31 mouse cellular contexts compared by ENCODE assay signal in the genomic region with DNA sequence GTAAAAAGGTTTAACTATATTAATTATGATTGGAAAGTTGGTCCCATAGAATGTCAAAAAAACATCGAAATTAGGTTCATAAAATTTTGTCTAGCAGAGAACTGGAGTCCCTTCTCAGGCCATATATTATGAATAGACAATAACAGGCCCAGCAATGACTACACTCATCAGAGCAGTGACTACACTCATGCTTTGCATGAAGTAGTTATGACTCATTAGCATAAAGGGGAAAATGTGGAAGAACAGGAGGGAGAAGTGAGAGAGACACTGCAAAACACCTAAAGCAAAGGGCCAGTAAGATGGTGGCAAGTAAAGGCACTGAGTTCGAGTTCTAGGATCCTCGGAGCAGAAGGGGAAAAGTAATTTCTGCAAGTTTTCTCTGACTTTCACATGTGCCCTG.
"Had no signal": no experiment of that assay in that cellular context is flagged by ENCODE, and none has a peak within 500 bp of the region (broad histone marks: within the 10 kb centered on the region; RNA-seq: fewer than 3 reads in every experiment).

No protein-coding gene starts in this region.

- H3K4me2 ChIP-seq: heart, embryonic 11.5 days; heart, embryonic 12.5 days; heart, embryonic 13.5 days; heart, embryonic 15.5 days; hindbrain, embryonic 12.5 days; hindbrain, embryonic 13.5 days; hindbrain, embryonic 14.5 days; hindbrain, embryonic 15.5 days; intestine, embryonic 15.5 days; kidney, embryonic 15.5 days had no signal

- H3K9me3 ChIP-seq: heart, embryonic 10.5 days; heart, embryonic 12.5 days; heart, embryonic 13.5 days; heart, embryonic 15.5 days; hindbrain, embryonic 10.5 days; hindbrain, embryonic 12.5 days; hindbrain, embryonic 13.5 days; hindbrain, embryonic 15.5 days; intestine, embryonic 15.5 days; kidney, embryonic 15.5 days had no signal

- DNase-seq: heart, postnatal 10 days; heart, postnatal 14 days; heart, postnatal 36 days; heart, postnatal 4 days; kidney, adult 11 months; kidney, adult 18-20 months; kidney, adult 2 months; kidney, adult 8-10 months; kidney, adult 9 months; kidney, postnatal 10 days; kidney, postnatal 14 days; kidney, postnatal 25 days; kidney, postnatal 36 days; kidney, postnatal 4 days; layer of hippocampus, adult 9-11 months; layer of hippocampus, postnatal 36 days had no signal

- H3K27me3 ChIP-seq: heart, embryonic 12.5 days; heart, embryonic 13.5 days; heart, embryonic 15.5 days; hindbrain, embryonic 12.5 days; hindbrain, embryonic 13.5 days; hindbrain, embryonic 15.5 days; intestine, embryonic 15.5 days; kidney, embryonic 15.5 days had no signal

- H3K36me3 ChIP-seq: heart, embryonic 10.5 days; heart, embryonic 12.5 days; heart, embryonic 15.5 days; hindbrain, embryonic 10.5 days; hindbrain, embryonic 12.5 days; hindbrain, embryonic 13.5 days; hindbrain, embryonic 15.5 days; intestine, embryonic 15.5 days had no signal

- H3K27ac ChIP-seq: heart, embryonic 10.5 days; heart, embryonic 13.5 days; heart, embryonic 15.5 days; hindbrain, embryonic 10.5 days; hindbrain, embryonic 12.5 days; hindbrain, embryonic 13.5 days; hindbrain, embryonic 14.5 days; hindbrain, embryonic 15.5 days; hindbrain, postnatal 0 days; intestine, embryonic 15.5 days; kidney, embryonic 15.5 days; kidney, postnatal 0 days; layer of hippocampus, adult 2 months had no signal

- H3K9ac ChIP-seq: heart, embryonic 12.5 days; heart, embryonic 13.5 days; heart, embryonic 15.5 days; hindbrain, embryonic 12.5 days; hindbrain, embryonic 13.5 days; hindbrain, embryonic 14.5 days; hindbrain, embryonic 15.5 days; intestine, embryonic 15.5 days; kidney, embryonic 15.5 days had no signal

- H3K4me3 ChIP-seq: heart, embryonic 10.5 days; heart, embryonic 12.5 days; heart, embryonic 13.5 days; heart, embryonic 15.5 days; hindbrain, embryonic 10.5 days; hindbrain, embryonic 12.5 days; hindbrain, embryonic 13.5 days; hindbrain, embryonic 15.5 days; intestine, embryonic 15.5 days; kidney, embryonic 15.5 days; layer of hippocampus, adult 2 months had no signal
